Mouse (Mus musculus): ENCODE data around the gene Ppef1.

DNA sequence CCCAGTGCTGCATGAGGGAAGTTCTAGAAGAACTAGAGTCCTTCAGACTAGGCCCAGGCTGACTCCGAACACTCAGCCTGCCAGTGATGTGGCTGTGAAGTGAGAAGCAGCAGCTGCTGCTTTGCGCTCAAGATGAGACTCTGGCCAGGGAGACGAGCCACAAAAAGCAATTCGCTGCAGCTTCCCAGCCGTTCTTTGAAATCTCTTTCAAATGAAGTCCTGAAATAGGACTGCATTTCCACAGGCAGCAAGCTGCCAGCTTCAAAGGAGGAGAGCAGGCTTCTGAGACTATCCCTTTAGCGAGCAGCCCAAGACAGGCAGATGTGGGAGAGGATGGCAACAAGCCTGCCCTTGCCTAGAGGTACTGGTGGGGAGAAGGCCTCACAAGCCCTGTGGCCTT, 142.6 kb downstream of the Ppef1 start:
- TF ChIP-seq CTCF (IDR thresholded peaks at IDR 0.05; ENCODE audit: insufficient read depth, low read depth, low read length), result no peak
- TF ChIP-seq POLR2A (IDR thresholded peaks at IDR 0.05; ENCODE audit: insufficient read depth, low read depth, low read length), result no peak

All from olfactory bulb, adult 2 months (tissue).